Mouse (Mus musculus): ENCODE results near the gene Serpina3f. TPM values are rescaled to one million over a fixed set of nuclear protein-coding genes. Genes with fewer than 3 reads are reported as not detected.

Gene Serpina3f
- polyA plus RNA-seq, 1 experiment from 2014 or later = 0.13 TPM

Other genes with a start within 250 kb of the Serpina3f start
- not detected in 2 replicates for gene Serpina11, start 224.6 kb upstream of the Serpina3f start, polyA plus RNA-seq (2014; fragmentation: Nextera tagmentation; extraction: Ambion mirVana)
- gene Serpina9, start 200.8 kb upstream of the Serpina3f start, polyA plus RNA-seq (2014; fragmentation: Nextera tagmentation; extraction: Ambion mirVana) = 0.54 and 0.82 TPM in 2 replicates
- gene Serpina12, start 170.1 kb upstream of the Serpina3f start, polyA plus RNA-seq (2014; fragmentation: Nextera tagmentation; extraction: Ambion mirVana) = 0.07 TPM in 1 of 2 replicates, not detected in the other
- gene Serpina5, start 113.4 kb upstream of the Serpina3f start, polyA plus RNA-seq (2014; fragmentation: Nextera tagmentation; extraction: Ambion mirVana) = not detected in 2 replicates
- gene Serpina3a, start 101.8 kb upstream of the Serpina3f start, polyA plus RNA-seq (2014; fragmentation: Nextera tagmentation; extraction: Ambion mirVana) = not detected in 2 replicates
- not detected in 2 replicates for gene Serpina3b, start 86.5 kb upstream of the Serpina3f start, polyA plus RNA-seq (2014; fragmentation: Nextera tagmentation; extraction: Ambion mirVana)
- not detected in 2 replicates for gene Serpina3c, start 60.7 kb upstream of the Serpina3f start, polyA plus RNA-seq (2014; fragmentation: Nextera tagmentation; extraction: Ambion mirVana)
- 4.1 and 4.5 TPM in 2 replicates for gene Serpina3g, start 21.7 kb downstream of the Serpina3f start, polyA plus RNA-seq (2014; fragmentation: Nextera tagmentation; extraction: Ambion mirVana)
- gene Serpina3i, start 48.6 kb downstream of the Serpina3f start, polyA plus RNA-seq (2014; fragmentation: Nextera tagmentation; extraction: Ambion mirVana) = 0.35 and 1.7 TPM in 2 replicates
- gene Serpina3j, start 100.0 kb downstream of the Serpina3f start, polyA plus RNA-seq (2014; fragmentation: Nextera tagmentation; extraction: Ambion mirVana) = 0.31 TPM in 1 of 2 replicates, not detected in the other
- gene Serpina3k, start 123.9 kb downstream of the Serpina3f start, polyA plus RNA-seq (2014; fragmentation: Nextera tagmentation; extraction: Ambion mirVana) = not detected in 2 replicates
- gene Serpina3m, start 123.9 kb downstream of the Serpina3f start, polyA plus RNA-seq (2014; fragmentation: Nextera tagmentation; extraction: Ambion mirVana) = not detected in 2 replicates
- 0.60 and 0.63 TPM in 2 replicates for gene Serpina3n, start 192.2 kb downstream of the Serpina3f start, polyA plus RNA-seq (2014; fragmentation: Nextera tagmentation; extraction: Ambion mirVana)

Measured in embryonic facial prominence, embryonic 14.5 days (tissue).